Mouse (Mus musculus) midbrain, postnatal 0 days (tissue): ENCODE data around the gene Ano9. TPM values are rescaled to one million over a fixed set of nuclear protein-coding genes. Genes with fewer than 3 reads are reported as not detected.

Experiments used
- ATAC-seq: fragments of 200-750 bp; cut with Nextera tagmentation; 2 replicates; pipeline ENCODE4 v1.8.0; 2017; ENCODE audit warnings: moderate number of reproducible peaks, mild to moderate bottlenecking, moderate TSS enrichment, moderate library complexity; ENCODE audit not compliant: low FRiP score
- DNase-seq: peaks from one replicate; pipeline ENCODE4 v3.0.0-alpha.2; 2015; ENCODE audit warnings: low spot score
- H3K27ac ChIP-seq: fragments of 300-500 bp; sonication (generic); 2 replicates; pipeline ENCODE4 v1.5.1; 2014; ENCODE audit warnings: low read depth, mild to moderate bottlenecking, low read length, mixed read lengths
- H3K27me3 ChIP-seq: fragments of 300-500 bp; sonication (generic); 2 replicates; pipeline ENCODE4 v1.6.1; 2014; ENCODE audit warnings: low read length, control low read depth, mixed read lengths; ENCODE audit not compliant: insufficient read depth
- H3K36me3 ChIP-seq: fragments of 300-500 bp; sonication (generic); 2 replicates; pipeline ENCODE4 v1.6.1; 2014; ENCODE audit warnings: low read length, control low read depth, mixed read lengths; ENCODE audit not compliant: insufficient read depth
- H3K4me1 ChIP-seq: fragments of 300-500 bp; sonication (generic); 2 replicates; pipeline ENCODE4 v1.6.1; 2014; ENCODE audit warnings: mild to moderate bottlenecking, control low read depth, antibody characterized with exemption, low read length, mixed read lengths; ENCODE audit not compliant: insufficient read depth
- H3K4me2 ChIP-seq: fragments of 300-500 bp; sonication (generic); 2 replicates; pipeline ENCODE4 v1.6.1; 2014; ENCODE audit warnings: low read depth, mild to moderate bottlenecking, low read length, mixed read lengths; ENCODE audit not compliant: poor library complexity, severe bottlenecking
- H3K4me3 ChIP-seq: fragments of 300-500 bp; sonication (generic); 2 replicates; pipeline ENCODE4 v1.5.1; 2014; ENCODE audit warnings: low read depth, mild to moderate bottlenecking, low read length, moderate library complexity
- H3K9ac ChIP-seq: fragments of 300-500 bp; sonication (generic); replicated peaks from 2 replicates; pipeline ENCODE4 v1.6.1; 2014; ENCODE audit warnings: mild to moderate bottlenecking, low read length, moderate library complexity, mixed read lengths; ENCODE audit not compliant: poor library complexity, severe bottlenecking
- H3K9me3 ChIP-seq: fragments of 300-500 bp; sonication (generic); 2 replicates; pipeline ENCODE4 v1.6.1; 2016; ENCODE audit warnings: low read length, control low read depth
- CTCF ChIP-seq: IDR thresholded peaks from 2 replicates; pipeline ENCODE4 v1.5.1; 2016; ENCODE audit warnings: antibody characterized with exemption, mild to moderate bottlenecking
- WGBS: fragments of 180-500 bp; shearing (Covaris S2); extraction: QIAGEN DNeasy Blood & Tissue Kit; methylation state at CpG from one replicate; pipeline ENCODE4 v1.1.7; 2014; 5-methylcytosine and 5-hydroxymethylcytosine counted together
- polyA plus RNA-seq: library from polyadenylated mRNA; unstranded; fragments of >200 nt; fragmentation: Nextera tagmentation; extraction: Ambion mirVana; gene quantifications from 2 replicates; pipeline ENCODE4 v1.2.1, GENCODE M21; 2015
- total RNA-seq: library from RNA; depleted of rRNA; stranded (reverse); fragments of >200 nt; gene quantifications from 2 replicates; pipeline ENCODE4 v1.2.3, GENCODE M21; 2014

Gene Ano9
- total and polyA plus RNA-seq, 2 experiments from 2014 or later, result 0.72 to 1.1 TPM

DNA sequence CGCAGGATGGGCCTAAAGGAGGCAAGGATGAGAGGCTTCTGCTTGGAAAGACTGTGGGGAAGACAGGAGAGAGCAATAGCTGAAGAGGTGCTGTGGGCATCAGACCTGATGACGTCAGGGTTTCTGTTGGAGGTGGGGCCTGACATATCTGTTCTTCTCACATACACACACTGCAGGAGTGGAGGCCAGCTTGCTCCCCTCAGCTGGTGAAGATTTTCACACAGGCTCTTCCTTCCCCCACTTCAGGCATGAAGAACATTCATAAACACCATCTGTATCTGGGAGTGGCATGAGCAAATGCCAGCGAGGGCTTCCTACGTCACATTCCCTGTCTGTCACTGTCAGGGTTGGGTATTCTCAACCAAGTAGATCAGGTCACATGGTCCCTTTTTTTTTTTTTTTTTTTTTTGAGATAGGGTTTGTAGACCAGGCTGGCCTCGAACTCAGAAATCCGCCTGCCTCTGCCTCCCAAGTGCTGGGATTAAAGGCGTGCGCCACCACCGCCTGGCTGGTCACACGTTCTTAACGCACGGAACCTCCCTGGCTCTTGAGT is 28.5 kb upstream of the Ano9 start:
- no peaks in the 10 kb centered on the region for H3K4me1 ChIP-seq
- ATAC-seq (no peak), DNase-seq (no peak)
- H3K36me3 ChIP-seq, result peaks cover 25% of the 10 kb centered on the region; the same call in 1 of the 2 replicates
- WGBS, result 94% methylated on average over 12 of the region's 12 CpGs
- H3K4me2 ChIP-seq, result no peak overlapping the region
- H3K27ac ChIP-seq, result no peak overlapping the region
- no peak for TF ChIP-seq CTCF
- no peak overlapping the region for H3K4me3 ChIP-seq
- no peaks in the 10 kb centered on the region for H3K27me3 ChIP-seq
- no peak overlapping the region for H3K9ac ChIP-seq
- no peaks in the 10 kb centered on the region for H3K9me3 ChIP-seq

DNA sequence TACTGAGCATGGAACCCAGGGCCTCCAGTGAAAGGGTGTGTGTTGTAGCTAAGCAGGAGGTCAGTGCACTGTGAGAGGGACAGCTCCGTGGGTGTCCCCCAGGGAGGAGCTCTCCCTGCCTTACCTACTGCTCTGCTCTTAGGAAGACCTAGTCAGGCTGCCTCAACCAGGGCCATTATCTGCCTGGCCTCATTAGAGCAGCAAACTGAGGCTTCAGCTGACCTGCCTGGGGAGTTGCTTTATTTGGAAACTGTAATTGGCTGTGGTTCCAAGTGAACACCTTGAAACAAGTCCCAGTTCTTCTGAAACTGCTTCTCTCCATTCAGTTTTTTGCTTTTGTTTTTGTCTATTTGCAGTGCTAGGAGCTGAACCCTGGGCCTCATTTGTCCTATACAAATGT is 27.8 kb upstream of the Ano9 start:
- TF ChIP-seq CTCF, result no peak
- H3K27ac ChIP-seq, result no peak overlapping the region

DNA sequence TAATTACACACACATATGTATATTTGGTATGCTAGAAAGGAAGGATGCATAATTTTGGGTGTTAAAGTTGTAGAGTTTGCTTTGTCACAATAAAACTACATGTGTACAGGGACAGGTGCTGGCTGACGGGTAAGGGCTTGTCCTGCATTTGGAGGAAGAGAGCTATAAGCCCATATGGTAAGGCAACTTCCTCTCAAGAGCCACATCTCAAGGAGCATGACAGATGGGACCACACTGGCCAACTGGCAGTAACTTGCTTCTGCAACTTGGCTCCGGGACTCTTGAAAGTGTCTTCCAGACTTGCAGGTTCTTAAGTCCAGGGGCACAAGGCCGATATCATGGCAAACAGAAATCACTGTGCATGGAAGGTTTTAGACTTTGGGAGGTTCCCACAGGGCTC is 27.0 kb upstream of the Ano9 start:
- TF ChIP-seq CTCF, result no peak
- Histone ChIP-seq H3K9ac (no peak overlapping the region), H3K27me3 (no peaks in the 10 kb centered on the region), H3K4me2 (no peak overlapping the region), H3K4me1 (no peaks in the 10 kb centered on the region), H3K36me3 (peaks cover 26% of the 10 kb centered on the region; the same call in 1 of the 2 replicates), H3K27ac (no peak overlapping the region), H3K9me3 (no peaks in the 10 kb centered on the region), H3K4me3 (no peak overlapping the region)
- ATAC-seq (no peak), DNase-seq (no peak)
- WGBS, result 90% methylated on average over 3 of the region's 3 CpGs

More for the DNA sequence above, 27.8 kb upstream of the Ano9 start:
- DNase-seq (no peak), ATAC-seq (no peak)
- no peak overlapping the region for H3K4me3 ChIP-seq
- WGBS, result 76% methylated on average over 1 of the region's 1 CpGs
- no peaks in the 10 kb centered on the region for H3K4me1 ChIP-seq
- no peak overlapping the region for H3K4me2 ChIP-seq
- no peak overlapping the region for H3K9ac ChIP-seq
- peaks cover 23% of the 10 kb centered on the region; the same call in 1 of the 2 replicates for H3K36me3 ChIP-seq
- H3K27me3 ChIP-seq, result no peaks in the 10 kb centered on the region
- H3K9me3 ChIP-seq, result no peaks in the 10 kb centered on the region

DNA sequence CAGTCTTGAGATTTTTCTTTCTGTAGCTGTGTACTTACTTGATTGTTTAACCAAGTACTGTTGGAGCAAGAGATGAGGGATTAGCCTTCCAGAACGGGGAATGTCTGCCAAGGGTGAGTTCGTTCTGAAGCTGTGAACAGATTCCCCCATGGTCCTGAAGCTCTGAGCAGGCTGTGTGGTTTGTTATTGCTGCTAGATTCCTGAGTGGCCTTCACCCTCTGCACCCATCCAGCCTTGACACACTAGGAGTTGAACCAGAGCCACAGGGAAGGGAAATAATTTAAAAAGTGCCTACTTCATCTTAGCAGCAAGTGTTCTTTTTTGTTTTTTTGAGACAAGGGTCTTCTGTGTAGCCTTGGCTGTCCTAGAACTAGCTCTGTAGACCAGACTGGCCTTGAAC is 26.3 kb upstream of the Ano9 start:
- Histone ChIP-seq H3K27me3 (no peaks in the 10 kb centered on the region), H3K27ac (no peak overlapping the region), H3K36me3 (peaks cover 28% of the 10 kb centered on the region; the same call in 1 of the 2 replicates), H3K4me1 (no peaks in the 10 kb centered on the region), H3K4me3 (no peak overlapping the region), H3K9me3 (no peaks in the 10 kb centered on the region), H3K4me2 (no peak overlapping the region), H3K9ac (no peak overlapping the region)
- DNase-seq, result no peak
- no peak for TF ChIP-seq CTCF
- 88% methylated on average over 2 of the region's 2 CpGs for whole genome bisulfite sequencing
- ATAC-seq, result no peak

DNA sequence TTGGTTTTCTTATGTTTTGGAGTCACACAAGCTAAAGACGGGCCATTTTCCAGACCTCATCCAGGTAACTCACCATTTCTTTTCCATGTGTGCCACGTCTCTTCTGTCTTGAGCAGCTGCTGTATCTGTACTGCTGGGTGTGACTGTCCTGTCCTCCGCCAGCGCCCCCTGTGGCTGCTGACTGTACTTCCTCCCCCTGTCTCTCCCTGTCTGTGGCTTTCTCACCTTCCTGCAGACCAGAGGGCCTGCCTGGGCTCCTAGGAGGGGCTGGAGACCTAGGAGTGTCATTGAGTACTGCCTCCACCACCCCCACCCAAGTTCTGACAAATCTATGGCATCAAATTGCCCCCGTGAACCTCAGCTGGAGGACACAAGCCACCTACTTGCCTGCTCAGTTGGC is 25.5 kb upstream of the Ano9 start:
- ATAC-seq (no peak), DNase-seq (no peak)
- peaks cover 34% of the 10 kb centered on the region; the same call in 1 of the 2 replicates for H3K36me3 ChIP-seq

DNA sequence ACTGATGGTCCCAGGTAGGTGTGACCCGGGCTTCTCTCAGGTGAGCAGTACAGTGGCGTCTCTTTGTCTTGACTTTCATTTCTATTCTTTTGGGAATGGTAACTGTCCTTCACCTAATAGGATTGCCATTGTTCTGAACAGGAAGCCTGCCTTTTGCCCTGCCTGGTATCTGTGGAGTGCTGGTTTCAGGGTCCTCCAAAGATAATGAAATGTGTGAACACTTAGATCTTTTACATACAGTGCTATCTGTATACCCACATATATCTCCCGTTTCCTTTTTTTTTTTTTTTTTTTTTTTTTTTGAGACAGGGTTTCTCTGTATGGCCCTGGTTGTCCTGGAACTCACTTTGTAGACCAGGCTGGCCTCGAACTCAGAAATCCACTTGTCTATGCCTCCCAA is 23.7 kb upstream of the Ano9 start:
- H3K9ac ChIP-seq, result no peak overlapping the region
- no peaks in the 10 kb centered on the region for H3K27me3 ChIP-seq
- no peaks in the 10 kb centered on the region for H3K4me1 ChIP-seq
- no peak overlapping the region for H3K4me2 ChIP-seq
- no peak overlapping the region for H3K27ac ChIP-seq
- no peak for TF ChIP-seq CTCF
- H3K4me3 ChIP-seq, result no peak overlapping the region
- no peak for DNase-seq
- whole genome bisulfite sequencing, result 95% methylated on average over 4 of the region's 4 CpGs
- no peak for ATAC-seq
- H3K36me3 ChIP-seq, result peaks cover 44% of the 10 kb centered on the region
- no peaks in the 10 kb centered on the region for H3K9me3 ChIP-seq

More for the DNA sequence above, 25.5 kb upstream of the Ano9 start:
- Histone ChIP-seq H3K27me3 (no peaks in the 10 kb centered on the region), H3K27ac (no peak overlapping the region), H3K4me2 (no peak overlapping the region), H3K4me3 (no peak overlapping the region), H3K4me1 (no peaks in the 10 kb centered on the region), H3K9me3 (no peaks in the 10 kb centered on the region), H3K9ac (no peak overlapping the region)
- 54% methylated on average over 5 of the region's 5 CpGs for WGBS
- peak; percentile 47 for TF ChIP-seq CTCF
